Mouse (Mus musculus): ENCODE data around the gene Rab6a.

Rab6a gene

GRCm38 (mm10) chr7:100683241-100683640 is 76.0 kb downstream of the Rab6a start:
- DNase-seq (ENCODE audit: low spot score) = no peak

GRCm38 (mm10) chr7:100684081-100684480 is 76.9 kb downstream of the Rab6a start:
- DNase-seq (ENCODE audit: low spot score) = no peak

DNA sequence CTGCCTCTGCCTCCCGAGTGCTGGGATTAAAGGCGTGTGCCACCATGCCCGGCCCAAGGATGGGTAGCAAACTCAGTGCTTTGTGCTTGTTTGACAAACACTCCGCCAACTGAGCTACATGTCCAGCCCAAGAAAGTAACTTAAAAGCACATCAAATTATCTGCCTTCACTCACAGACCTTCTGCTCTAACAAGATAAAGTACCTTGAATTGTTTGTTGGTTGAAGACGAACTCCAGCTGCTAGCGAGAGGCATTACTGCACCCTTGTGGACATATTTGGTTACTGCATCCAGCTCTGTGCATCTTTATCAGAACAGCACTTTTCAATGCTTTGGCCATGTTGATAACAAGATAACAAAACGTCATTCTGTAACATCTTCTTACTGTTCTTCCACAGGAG is 77.3 kb downstream of the Rab6a start:
- DNase-seq (ENCODE audit: low spot score) = peak; percentile 51

- peak; percentile 76 for DNase-seq (ENCODE audit: low spot score)
These were observed 78.1 kb downstream of the Rab6a start for GRCm38 (mm10) chr7:100685061-100686030.

DNA sequence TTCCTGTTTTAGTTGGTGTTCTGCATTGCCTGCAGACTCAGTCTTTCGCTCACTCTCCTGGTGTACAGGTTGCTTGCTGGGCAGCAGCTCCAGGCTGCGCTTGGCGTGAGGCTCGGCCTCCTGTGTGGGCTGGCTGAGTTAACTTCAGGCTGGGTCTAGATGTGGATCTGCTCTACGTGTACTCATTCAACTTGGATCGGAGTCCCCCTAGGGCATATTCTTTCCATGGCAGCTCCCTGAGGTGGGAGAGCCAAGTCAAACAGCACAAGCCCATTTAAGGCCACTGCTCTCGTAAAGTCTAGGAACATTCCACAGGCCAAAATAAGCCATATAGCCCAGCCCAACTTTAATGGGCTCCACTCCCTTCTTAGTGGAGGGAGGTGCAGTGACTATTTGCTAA is 81.3 kb downstream of the Rab6a start:
- DNase-seq (ENCODE audit: low spot score) = no peak

Measured in adipocyte (in vitro differentiated cells).